Mouse (Mus musculus) forebrain, postnatal 0 days (tissue): ENCODE data around the gene Fzd4. TPM values are rescaled to one million over a fixed set of nuclear protein-coding genes. Genes with fewer than 3 reads are reported as not detected.

Experiments used
- ATAC-seq: fragments of 200-750 bp; cut with Nextera tagmentation; 2 replicates; pipeline ENCODE4 v1.8.0; 2017; ENCODE audit warnings: mild to moderate bottlenecking, moderate library complexity
- DNase-seq: peaks from one replicate; pipeline ENCODE4 v3.0.0-alpha.2; 2015
- H3K27ac ChIP-seq: fragments of 300-500 bp; sonication (generic); 2 replicates; pipeline ENCODE4 v1.5.1; 2014; ENCODE audit warnings: low read depth, mild to moderate bottlenecking, antibody characterized with exemption, low read length, moderate library complexity, mixed read lengths
- H3K27me3 ChIP-seq: fragments of 300-500 bp; sonication (generic); 2 replicates; pipeline ENCODE4 v1.6.1; 2014; ENCODE audit warnings: mild to moderate bottlenecking, low read length, mixed read lengths; ENCODE audit not compliant: insufficient read depth
- H3K36me3 ChIP-seq: fragments of 300-500 bp; sonication (generic); 2 replicates; pipeline ENCODE4 v1.6.1; 2014; ENCODE audit warnings: mild to moderate bottlenecking, moderate library complexity; ENCODE audit not compliant: insufficient read depth
- H3K4me1 ChIP-seq: fragments of 300-500 bp; sonication (generic); 2 replicates; pipeline ENCODE4 v1.6.1; 2014; ENCODE audit warnings: antibody characterized with exemption; ENCODE audit not compliant: insufficient read depth
- H3K4me2 ChIP-seq: fragments of 300-500 bp; sonication (generic); 2 replicates; pipeline ENCODE4 v1.6.1; 2014; ENCODE audit warnings: low read depth, mild to moderate bottlenecking, moderate library complexity
- H3K4me3 ChIP-seq: fragments of 300-500 bp; sonication (generic); 2 replicates; pipeline ENCODE4 v1.5.1; 2014; ENCODE audit warnings: low read depth, low read length, mixed read lengths
- H3K9ac ChIP-seq: fragments of 300-500 bp; sonication (generic); 2 replicates; pipeline ENCODE4 v1.6.1; 2014; ENCODE audit warnings: mild to moderate bottlenecking
- H3K9me3 ChIP-seq: fragments of 300-500 bp; sonication (generic); 2 replicates; pipeline ENCODE4 v1.6.1; 2016; ENCODE audit warnings: low read length
- CTCF ChIP-seq: sonication (generic); IDR thresholded peaks from 2 replicates; pipeline ENCODE4 v1.5.1; 2016; ENCODE audit warnings: antibody characterized with exemption, control low read depth, low read depth
- WGBS: fragments of 180-500 bp; shearing (Covaris S2); extraction: QIAGEN DNeasy Blood & Tissue Kit; methylation state at CpG from one replicate; pipeline ENCODE4 v1.1.7; 2014; 5-methylcytosine and 5-hydroxymethylcytosine counted together
- polyA plus RNA-seq: library from polyadenylated mRNA; unstranded; fragments of >200 nt; fragmentation: Nextera tagmentation; extraction: Ambion mirVana; gene quantifications from 2 replicates; pipeline ENCODE4 v1.2.1, GENCODE M21; 2015
- total RNA-seq: library from RNA; depleted of rRNA; stranded (reverse); fragments of >200 nt; gene quantifications from 2 replicates; pipeline ENCODE4 v1.2.3, GENCODE M21; 2014; rRNA removed

Gene Fzd4
- total and polyA plus RNA-seq, 2 experiments from 2014 or later: 1.5 to 3.8 TPM

- H3K36me3 ChIP-seq: no peaks in the 10 kb centered on the region
- DNase-seq: no peak
- no peak overlapping the region for H3K4me2 ChIP-seq
- H3K27ac ChIP-seq: no peak overlapping the region
- H3K4me3 ChIP-seq: no peak overlapping the region
- TF ChIP-seq CTCF: no peak
- WGBS: 61% methylated on average over 3 of the region's 3 CpGs
- H3K9me3 ChIP-seq: no peaks in the 10 kb centered on the region
- no peaks in the 10 kb centered on the region for H3K27me3 ChIP-seq
- ATAC-seq: no peak
- H3K9ac ChIP-seq: no peak overlapping the region
- no peaks in the 10 kb centered on the region for H3K4me1 ChIP-seq
Measured at GRCm38 (mm10) chr7:89461351-89461750, 57.2 kb downstream of the Fzd4 start.

Other genes starting within 250 kb of the Fzd4 start
- 19.2 and 23.2 TPM in 2 replicates for gene Tmem135, start 133 bp upstream of the Fzd4 start, total RNA-seq
- 20.0 and 27.9 TPM in 2 replicates for gene Tmem135, start 133 bp upstream of the Fzd4 start, polyA plus RNA-seq
- gene Prss23, start 122.8 kb downstream of the Fzd4 start, total RNA-seq: 9.0 and 18.1 TPM in 2 replicates
- 9.7 and 11.5 TPM in 2 replicates for gene Prss23, start 122.8 kb downstream of the Fzd4 start, polyA plus RNA-seq
- 11.8 and 15.6 TPM in 2 replicates for gene Me3, start 228.0 kb downstream of the Fzd4 start, total RNA-seq
- 14.7 and 15.1 TPM in 2 replicates for gene Me3, start 228.0 kb downstream of the Fzd4 start, polyA plus RNA-seq